In the genomic region with DNA sequence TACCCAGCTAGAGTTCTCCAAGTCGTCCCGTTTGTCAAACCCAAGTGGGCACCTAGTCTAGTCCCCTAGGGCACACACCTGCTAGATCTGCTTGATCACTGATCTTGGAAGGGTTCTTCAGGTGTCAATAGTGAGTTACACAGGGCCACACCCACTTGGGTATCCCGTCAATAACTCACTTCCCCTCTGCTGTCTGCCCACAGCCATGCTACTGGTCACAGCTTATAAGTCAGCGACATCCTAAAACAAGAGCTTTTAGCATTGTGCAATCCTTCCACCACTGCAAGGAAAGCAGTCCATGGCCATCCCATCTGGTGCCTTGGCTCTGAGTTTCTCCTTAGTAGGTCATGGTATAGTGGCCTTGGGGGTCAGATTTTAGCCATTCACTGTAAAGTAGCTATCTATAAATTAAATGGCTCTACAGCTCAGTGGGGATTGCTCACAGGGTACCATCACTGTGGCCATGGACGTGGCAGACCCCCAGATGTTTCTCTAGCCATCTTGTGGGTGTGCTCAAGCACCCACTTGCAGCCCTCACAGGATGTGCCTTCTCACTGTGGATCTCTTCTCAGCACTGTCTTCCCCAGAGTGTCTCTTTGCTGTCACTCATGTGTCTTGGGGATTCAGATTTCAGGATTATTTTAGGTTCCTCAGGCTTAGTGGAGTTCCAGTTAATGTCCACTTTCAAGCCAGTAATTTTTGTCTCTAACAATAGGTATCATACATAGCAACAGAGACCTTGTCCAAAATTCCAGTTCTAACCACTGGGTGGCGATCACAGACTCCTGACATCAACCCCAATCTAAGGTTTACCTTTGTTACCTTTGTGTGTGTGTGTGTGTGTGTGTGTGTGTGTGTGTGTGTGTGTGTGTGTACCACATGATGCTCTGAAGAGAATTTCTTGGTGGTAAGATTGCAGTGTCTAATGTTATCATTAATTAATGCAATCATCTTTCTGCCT, we compare ENCODE assay signal across 7 mouse cellular contexts. TPM values are rescaled to one million over a fixed set of nuclear protein-coding genes. Genes with fewer than 3 reads are reported as not detected.
DNase-seq lines count a peak whose midpoint lies in the region; ATAC-seq lines count a peak whose summit lies in the region.

No protein-coding gene starts in this region.

- no peaks in the 10 kb centered on the region for H3K36me3 ChIP-seq in macrophage (ENCODE audit: inconsistent target)

- ATAC-seq in activated CD4-positive, CD25-positive, alpha-beta regulatory T cell, adult 4 months = peak; percentile 65

- no peak overlapping the region for H3K4me3 ChIP-seq in macrophage (ENCODE audit: inconsistent target)

- H3K27ac ChIP-seq in macrophage = peak overlapping the region; percentile 21; the same call in 1 of the 2 replicates

- no peaks in the 10 kb centered on the region for H3K79me2 ChIP-seq in macrophage (ENCODE audit: inconsistent target)

- 30% methylated on average over 6 of the region's 6 CpGs for WGBS in macrophage (ENCODE audit: missing documents)

- DNase-seq in right cerebral cortex, adult 18-20 months = peak; percentile 38
- DNase-seq in right cerebral cortex, postnatal 25 days = no peak
- peak; percentile 69 for DNase-seq in embryo, embryonic 10.5 days (ENCODE audit: low spot score)
- DNase-seq in hindlimb bud, embryonic 11.5 days (ENCODE audit: extremely low spot score, low read depth, low spot score) = peak; percentile 31
- peak; percentile 37 for DNase-seq in spleen, adult 12 weeks (ENCODE audit: low spot score)

RNA-seq across cellular contexts. Expression of gene Fgd3, which starts 6.4 kb away (rescaled TPM):
- polyA plus RNA-seq in activated CD4-positive, CD25-positive, alpha-beta regulatory T cell, adult 4 months (2017; shearing (Covaris generic)) = 10 to 100 TPM; 11.5 to 13.7 TPM
- 10 to 100 TPM in 25 of 26 experiments, 1 to 10 TPM in 1; 9.2 to 88.5 (median 38.6) TPM for total RNA-seq in macrophage (2018; cell fraction: chromatin; rRNA removed)
- total RNA-seq in macrophage (2018; cell fraction: cytosol; rRNA removed) = 10 to 100 TPM in 25 of 26 experiments, 1 to 10 TPM in 1; 9.7 to 25.1 (median 18.9) TPM
- 10 to 100 TPM; 13.5 to 50.3 (median 27.5) TPM for total RNA-seq in macrophage (2018; cell fraction: nucleus; rRNA removed)
- 14.8 to 24.2 TPM (median 22.8 TPM) in 3 replicates for polyA plus RNA-seq in macrophage (2018)

RNA-seq across cellular contexts. Expression of gene Bicd2, which starts 14.9 kb away (rescaled TPM):
- 1 to 10 TPM; 5.8 to 6.2 TPM for polyA plus RNA-seq in activated CD4-positive, CD25-positive, alpha-beta regulatory T cell, adult 4 months (2017; shearing (Covaris generic))
- 10 to 100 TPM; 16.0 to 91.6 (median 51.0) TPM for total RNA-seq in macrophage (2018; cell fraction: chromatin; rRNA removed)
- total RNA-seq in macrophage (2018; cell fraction: cytosol; rRNA removed) = 10 to 100 TPM; 29.1 to 37.9 (median 33.2) TPM
- 10 to 100 TPM; 25.2 to 74.3 (median 46.6) TPM for total RNA-seq in macrophage (2018; cell fraction: nucleus; rRNA removed)
- 24.3 to 34.5 TPM (median 30.4 TPM) in 3 replicates for polyA plus RNA-seq in macrophage (2018)
